Mouse (Mus musculus): ENCODE data around the gene Map3k6. TPM values are rescaled to one million over a fixed set of nuclear protein-coding genes. Genes with fewer than 3 reads are reported as not detected.

The Map3k6 gene
- total RNA-seq, 1 experiment = 2.7 TPM

DNA sequence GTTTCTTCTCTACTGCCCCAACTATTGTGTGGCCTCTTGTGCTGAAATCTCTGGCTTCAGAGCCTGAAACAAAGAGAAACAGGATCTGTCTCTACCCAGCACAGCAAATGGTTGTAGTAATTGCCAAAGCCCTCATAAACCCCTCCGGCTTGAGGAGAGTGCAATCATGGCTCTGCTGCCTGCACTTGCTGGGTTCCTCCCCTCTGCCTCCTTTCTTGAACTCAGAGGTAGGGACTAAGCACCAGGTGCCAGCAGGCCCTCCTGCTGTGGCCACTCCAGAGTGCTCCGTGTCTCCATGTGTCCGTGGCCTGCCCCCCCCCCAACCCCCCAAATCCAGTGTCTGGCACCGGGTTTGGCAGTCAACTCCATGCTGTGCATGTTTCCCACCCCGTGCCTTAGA lies 43.3 kb upstream of the Map3k6 start:
- no peak overlapping the region for H3K9ac ChIP-seq (ENCODE audit: insufficient read depth, low read depth, low read length, poor library complexity, severe bottlenecking)
- peaks cover 31% of the 10 kb centered on the region for H3K36me3 ChIP-seq (ENCODE audit: control insufficient read depth, insufficient read depth, low read length, poor library complexity, severe bottlenecking)
- in situ Hi-C loops (cut with MboI; ENCODE audit: low sequenced_read_pairs in 2 of 2, unreplicated experiment in 2 of 2) = no loop called here
- TF ChIP-seq CHD2 (IDR thresholded peaks at IDR 0.05; ENCODE audit: low read depth, low read length) (no peak), HCFC1 (IDR thresholded peaks at IDR 0.05; ENCODE audit: borderline replicate concordance, insufficient read depth, low read length) (no peak), ZNF384 (IDR thresholded peaks at IDR 0.05; ENCODE audit: low read depth, low read length) (no peak), ZC3H11A (IDR thresholded peaks at IDR 0.05; ENCODE audit: borderline replicate concordance, low read depth, low read length) (no peak), MAFK (IDR thresholded peaks at IDR 0.05; ENCODE audit: insufficient read depth, low read depth, low read length) (no peak)
- peaks cover 12 to 48% of the 10 kb centered on the region in 2 experiments for H3K4me1 ChIP-seq (ENCODE audit: control insufficient read depth in 2 of 2, insufficient read depth in 2 of 2, low read length in 2 of 2, poor library complexity in 1 of 2)
- H3K4me3 ChIP-seq (ENCODE audit: insufficient read depth in 1 of 2, low read depth in 1 of 2, low read length in 2 of 2, poor library complexity in 1 of 2, severe bottlenecking in 1 of 2) = no peak overlapping the region
- H3K27ac ChIP-seq (ENCODE audit: insufficient read depth, low read depth, low read length, poor library complexity, severe bottlenecking) = no peak overlapping the region
- DNase-seq (ENCODE audit: low read depth, low spot score) = no peak
- no peaks in the 10 kb centered on the region for H3K9me3 ChIP-seq (ENCODE audit: control insufficient read depth, insufficient read depth, low read depth, low read length)

DNA sequence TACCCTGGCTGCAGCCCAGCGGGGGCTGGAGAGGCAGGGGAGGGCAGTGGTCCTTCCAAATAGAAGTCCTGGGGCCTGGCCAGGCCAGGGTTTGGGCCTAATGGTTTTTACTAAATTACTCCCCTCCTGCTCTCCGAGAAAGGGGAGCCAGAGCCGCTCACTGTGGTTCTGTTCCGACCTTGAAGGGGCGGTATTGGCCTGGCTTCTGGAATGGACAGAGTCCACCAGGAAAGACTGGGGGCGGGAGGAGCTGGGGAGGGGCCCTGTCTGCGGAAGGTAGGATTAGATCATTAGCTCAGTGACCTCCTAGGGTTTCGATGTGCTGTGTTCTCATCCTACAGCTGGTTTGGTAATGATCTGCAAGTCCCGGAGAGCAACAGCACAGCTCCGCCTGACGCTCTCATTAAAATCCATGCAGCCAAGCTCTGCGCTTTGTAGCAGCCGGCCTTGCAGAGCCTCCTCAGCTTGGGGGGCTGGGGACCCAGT lies 42.8 kb upstream of the Map3k6 start:
- DNase-seq (ENCODE audit: low read depth, low spot score) = no peak
- Histone ChIP-seq H3K4me1 (ENCODE audit: control insufficient read depth in 2 of 2, insufficient read depth in 2 of 2, low read length in 2 of 2, poor library complexity in 1 of 2) (peaks cover 12 to 48% of the 10 kb centered on the region in 2 experiments), H3K4me3 (ENCODE audit: insufficient read depth in 1 of 2, low read depth in 1 of 2, low read length in 2 of 2, poor library complexity in 1 of 2, severe bottlenecking in 1 of 2) (no peak overlapping the region), H3K27ac (ENCODE audit: insufficient read depth, low read depth, low read length, poor library complexity, severe bottlenecking) (no peak overlapping the region), H3K9me3 (ENCODE audit: control insufficient read depth, insufficient read depth, low read depth, low read length) (no peaks in the 10 kb centered on the region), H3K9ac (ENCODE audit: insufficient read depth, low read depth, low read length, poor library complexity, severe bottlenecking) (no peak overlapping the region), H3K36me3 (ENCODE audit: control insufficient read depth, insufficient read depth, low read length, poor library complexity, severe bottlenecking) (peaks cover 26% of the 10 kb centered on the region)
- TF ChIP-seq MAFK (IDR thresholded peaks at IDR 0.05; ENCODE audit: insufficient read depth, low read depth, low read length) (no peak), HCFC1 (IDR thresholded peaks at IDR 0.05; ENCODE audit: borderline replicate concordance, insufficient read depth, low read length) (no peak), CHD2 (IDR thresholded peaks at IDR 0.05; ENCODE audit: low read depth, low read length) (no peak), ZC3H11A (IDR thresholded peaks at IDR 0.05; ENCODE audit: borderline replicate concordance, low read depth, low read length) (no peak), ZNF384 (IDR thresholded peaks at IDR 0.05; ENCODE audit: low read depth, low read length) (no peak)
- in situ Hi-C loops (cut with MboI; ENCODE audit: low sequenced_read_pairs in 2 of 2, unreplicated experiment in 2 of 2) = no loop called here

- in situ Hi-C loops (cut with MboI; ENCODE audit: low sequenced_read_pairs in 2 of 2, unreplicated experiment in 2 of 2) = no loop called here
- H3K27ac ChIP-seq (ENCODE audit: insufficient read depth, low read depth, low read length, poor library complexity, severe bottlenecking) = no peak overlapping the region
- no peaks in the 10 kb centered on the region for H3K9me3 ChIP-seq (ENCODE audit: control insufficient read depth, insufficient read depth, low read depth, low read length)
- no peak for DNase-seq (ENCODE audit: low read depth, low spot score)
- H3K9ac ChIP-seq (ENCODE audit: insufficient read depth, low read depth, low read length, poor library complexity, severe bottlenecking) = no peak overlapping the region; the same call in 1 of the 2 replicates
- peaks cover 12 to 48% of the 10 kb centered on the region in 2 experiments for H3K4me1 ChIP-seq (ENCODE audit: control insufficient read depth in 2 of 2, insufficient read depth in 2 of 2, low read length in 2 of 2, poor library complexity in 1 of 2)
- H3K36me3 ChIP-seq (ENCODE audit: control insufficient read depth, insufficient read depth, low read length, poor library complexity, severe bottlenecking) = peaks cover 22% of the 10 kb centered on the region
- TF ChIP-seq CHD2 (IDR thresholded peaks at IDR 0.05; ENCODE audit: low read depth, low read length) (no peak), ZNF384 (IDR thresholded peaks at IDR 0.05; ENCODE audit: low read depth, low read length) (no peak), HCFC1 (IDR thresholded peaks at IDR 0.05; ENCODE audit: borderline replicate concordance, insufficient read depth, low read length) (no peak), ZC3H11A (IDR thresholded peaks at IDR 0.05; ENCODE audit: borderline replicate concordance, low read depth, low read length) (no peak), MAFK (IDR thresholded peaks at IDR 0.05; ENCODE audit: insufficient read depth, low read depth, low read length) (no peak)
- no peak overlapping the region for H3K4me3 ChIP-seq (ENCODE audit: insufficient read depth in 1 of 2, low read depth in 1 of 2, low read length in 2 of 2, poor library complexity in 1 of 2, severe bottlenecking in 1 of 2)
Measured at GRCm38 (mm10) chr4:133198337-133199180, 42.1 kb upstream of the Map3k6 start.

DNA sequence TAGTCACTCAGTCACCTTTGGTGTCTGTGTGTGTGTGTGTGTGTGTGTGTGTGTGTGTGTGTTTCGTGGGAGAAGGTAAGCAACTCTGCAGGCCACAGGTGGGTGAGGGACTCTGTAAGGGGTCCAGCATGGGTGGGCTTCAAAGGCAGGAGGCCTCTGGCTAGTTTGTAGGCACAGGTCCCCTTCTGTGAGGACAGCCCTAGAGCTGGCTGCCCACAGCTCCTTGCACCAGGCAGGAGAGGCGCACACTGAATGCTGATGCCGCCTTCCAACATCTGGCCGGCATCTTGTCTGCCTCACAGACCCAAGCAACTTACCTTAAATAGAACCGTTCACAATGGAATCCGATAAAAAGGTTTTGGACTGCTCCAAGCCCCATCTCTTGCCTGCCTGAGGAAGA lies 40.9 kb upstream of the Map3k6 start:
- DNase-seq (ENCODE audit: low read depth, low spot score) = no peak
- H3K9ac ChIP-seq (ENCODE audit: insufficient read depth, low read depth, low read length, poor library complexity, severe bottlenecking) = peak overlapping the region; percentile 38; the same call in 1 of the 2 replicates
- TF ChIP-seq MAFK (IDR thresholded peaks at IDR 0.05; ENCODE audit: insufficient read depth, low read depth, low read length) = no peak
- no peak for TF ChIP-seq CHD2 (IDR thresholded peaks at IDR 0.05; ENCODE audit: low read depth, low read length)
- no peak for TF ChIP-seq ZNF384 (IDR thresholded peaks at IDR 0.05; ENCODE audit: low read depth, low read length)
- no peak for TF ChIP-seq HCFC1 (IDR thresholded peaks at IDR 0.05; ENCODE audit: borderline replicate concordance, insufficient read depth, low read length)
- TF ChIP-seq ZC3H11A (IDR thresholded peaks at IDR 0.05; ENCODE audit: borderline replicate concordance, low read depth, low read length) = no peak
- H3K36me3 ChIP-seq (ENCODE audit: control insufficient read depth, insufficient read depth, low read length, poor library complexity, severe bottlenecking) = peaks cover 16% of the 10 kb centered on the region
- H3K4me1 ChIP-seq (ENCODE audit: control insufficient read depth in 2 of 2, insufficient read depth in 2 of 2, low read length in 2 of 2, poor library complexity in 1 of 2) = peaks cover 12 to 43% of the 10 kb centered on the region in 2 experiments
- in situ Hi-C loops (cut with MboI; ENCODE audit: low sequenced_read_pairs in 2 of 2, unreplicated experiment in 2 of 2) = no loop called here
- no peaks in the 10 kb centered on the region for H3K9me3 ChIP-seq (ENCODE audit: control insufficient read depth, insufficient read depth, low read depth, low read length)
- no peak overlapping the region for H3K27ac ChIP-seq (ENCODE audit: insufficient read depth, low read depth, low read length, poor library complexity, severe bottlenecking)
- no peak overlapping the region for H3K4me3 ChIP-seq (ENCODE audit: insufficient read depth in 1 of 2, low read depth in 1 of 2, low read length in 2 of 2, poor library complexity in 1 of 2, severe bottlenecking in 1 of 2)

Measured in ES-E14 (cell line).